Comparison of ENCODE assay signal across 8 mouse cellular contexts in the genomic region with DNA sequence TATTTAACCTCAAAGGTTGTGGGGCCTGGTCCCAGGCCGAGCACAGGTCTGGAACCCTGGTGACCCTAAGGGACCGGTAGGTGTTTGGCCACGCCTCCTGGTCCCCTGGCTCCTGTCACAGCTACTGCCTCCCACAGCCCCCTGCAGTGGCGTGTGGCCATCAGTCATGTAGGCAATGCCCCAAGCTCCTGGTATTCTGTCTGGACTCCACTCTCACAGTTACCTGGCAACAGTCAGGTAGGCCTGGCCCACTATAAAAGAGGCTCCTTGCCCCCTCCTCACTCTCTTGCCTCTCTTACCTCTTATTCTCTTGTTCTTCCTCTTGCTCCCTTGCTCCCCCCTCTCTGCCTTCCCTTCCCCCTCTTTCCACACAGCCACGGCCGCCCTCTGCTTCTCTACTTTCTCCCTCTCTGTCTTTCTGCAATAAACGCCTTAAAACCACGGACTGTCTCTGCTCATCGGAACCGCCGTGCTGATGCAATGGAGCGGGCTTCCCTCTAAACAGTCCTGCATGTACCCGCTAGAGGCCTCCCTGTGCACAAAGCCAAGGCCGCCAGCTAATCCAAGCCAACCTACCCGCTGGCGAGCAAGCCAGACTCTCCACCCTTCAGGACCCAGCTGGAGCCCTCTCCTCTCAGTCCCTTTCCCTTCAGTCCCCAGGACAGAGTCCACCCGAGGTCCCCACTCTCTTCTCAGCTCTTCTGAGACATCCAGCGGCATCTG. TPM values are rescaled to one million over a fixed set of nuclear protein-coding genes. Genes with fewer than 3 reads are reported as not detected.
A peak's percentile ranks its signal among the peaks of the same experiment; 100 is the strongest.
DNase-seq lines count a peak whose midpoint lies in the region; ATAC-seq and TF ChIP-seq lines count a peak whose summit lies in the region.

No protein-coding gene starts in this region.

- intact Hi-C loops in heart, postnatal 14 days (cut with DNase I), result no loop called here

- peak; percentile 93 for ATAC-seq in forebrain, embryonic 16.5 days
- no peak for ATAC-seq in liver, embryonic 14.5 days (ENCODE audit: insufficient read depth)
- peak; percentile 81 for ATAC-seq in neural tube, embryonic 13.5 days (ENCODE audit: low read depth)

- peak; percentile 39 for TF ChIP-seq CTCF in liver, embryonic 14.5 days (IDR thresholded peaks at IDR 0.05; ENCODE audit: low read depth)

- H3K9me3 ChIP-seq in forebrain, embryonic 16.5 days (ENCODE audit: control insufficient read depth, low read length), result no peaks in the 10 kb centered on the region
- H3K9me3 ChIP-seq in liver, embryonic 14.5 days (ENCODE audit: control insufficient read depth, low read length), result no peaks in the 10 kb centered on the region
- no peaks in the 10 kb centered on the region for H3K9me3 ChIP-seq in neural tube, embryonic 13.5 days

- no peaks in the 10 kb centered on the region for H3K4me1 ChIP-seq in forebrain, embryonic 16.5 days (replicated peaks; ENCODE audit: control insufficient read depth, insufficient read depth, low read length)
- no peaks in the 10 kb centered on the region; a peak in 1 of 4 replicates for H3K4me1 ChIP-seq in liver, embryonic 14.5 days (replicated peaks; ENCODE audit: control insufficient read depth in 2 of 2, insufficient read depth in 2 of 2, low read length in 1 of 2)
- H3K4me1 ChIP-seq in neural tube, embryonic 13.5 days (replicated peaks), result peaks cover 32% of the 10 kb centered on the region

- H3K27me3 ChIP-seq in forebrain, embryonic 16.5 days (replicated peaks; ENCODE audit: control insufficient read depth, insufficient read depth, low read length), result no peaks in the 10 kb centered on the region
- no peaks in the 10 kb centered on the region for H3K27me3 ChIP-seq in liver, embryonic 14.5 days (ENCODE audit: control insufficient read depth, insufficient read depth, low read length)
- no peaks in the 10 kb centered on the region for H3K27me3 ChIP-seq in neural tube, embryonic 13.5 days

- TF ChIP-seq EP300 in liver, embryonic 14.5 days (IDR thresholded peaks at IDR 0.05; ENCODE audit: low read depth), result no peak

- DNase-seq in ES-CJ7 (ENCODE audit: low read depth, low spot score), result peak; percentile 47
- peak; percentile 48 for DNase-seq in cerebellum, adult 11-12 months
- DNase-seq in heart, postnatal 14 days, result peak; percentile 71 to 75
- peak; percentile 49 for DNase-seq in layer of hippocampus, adult 11-12 months (ENCODE audit: low spot score)
- no peak for DNase-seq in liver, embryonic 14.5 days (ENCODE audit: low read depth in 3 of 3, low spot score in 3 of 3)
- DNase-seq in urinary bladder, postnatal 4 days (ENCODE audit: low spot score in 2 of 2), result peak; percentile 58 to 66

- 0 out of 2 replicates have a peak overlapping the region, but pooled peaks have one; percentile 10 for H3K9ac ChIP-seq in forebrain, embryonic 16.5 days (replicated peaks; ENCODE audit: low read depth, low read length)
- H3K9ac ChIP-seq in liver, embryonic 14.5 days (replicated peaks), result no peak overlapping the region
- peak overlapping the region; percentile 47; the same call in 1 of the 2 replicates for H3K9ac ChIP-seq in neural tube, embryonic 13.5 days

- H3K27ac ChIP-seq in forebrain, embryonic 16.5 days (ENCODE audit: low read length), result no peak overlapping the region
- no peak overlapping the region for H3K27ac ChIP-seq in liver, embryonic 14.5 days
- peak overlapping the region; percentile 33; the same call in 1 of the 2 replicates for H3K27ac ChIP-seq in neural tube, embryonic 13.5 days (replicated peaks)

- H3K4me2 ChIP-seq in forebrain, embryonic 16.5 days (ENCODE audit: low read length), result peak overlapping the region; percentile 22; the same call in 1 of the 2 replicates
- no peak overlapping the region for H3K4me2 ChIP-seq in liver, embryonic 14.5 days (ENCODE audit: low read depth)
- H3K4me2 ChIP-seq in neural tube, embryonic 13.5 days, result peak overlapping the region; percentile 42

- H3K36me3 ChIP-seq in forebrain, embryonic 16.5 days (ENCODE audit: control insufficient read depth, insufficient read depth), result no peaks in the 10 kb centered on the region
- H3K36me3 ChIP-seq in liver, embryonic 14.5 days (replicated peaks; ENCODE audit: control insufficient read depth, insufficient read depth, low read depth), result no peaks in the 10 kb centered on the region
- no peaks in the 10 kb centered on the region for H3K36me3 ChIP-seq in neural tube, embryonic 13.5 days

- WGBS in forebrain, embryonic 16.5 days, result 35% methylated on average over 18 of the region's 18 CpGs
- 44% methylated on average over 18 of the region's 18 CpGs for WGBS in liver, embryonic 14.5 days (ENCODE audit: insufficient replicate concordance)
- WGBS in neural tube, embryonic 13.5 days, result 35% methylated on average over 18 of the region's 18 CpGs

- no peak overlapping the region for H3K4me3 ChIP-seq in forebrain, embryonic 16.5 days (replicated peaks; ENCODE audit: low read length)
- H3K4me3 ChIP-seq in liver, embryonic 14.5 days (ENCODE audit: insufficient read depth in 1 of 2, low read depth in 2 of 2, low read length in 2 of 2), result no peak overlapping the region
- no peak overlapping the region for H3K4me3 ChIP-seq in neural tube, embryonic 13.5 days

RNA-seq across cellular contexts. Expression of a gene that starts 9.9 kb away (rescaled TPM):
- polyA plus RNA-seq in forebrain, embryonic 16.5 days (2015; fragmentation: Nextera tagmentation; extraction: Ambion mirVana), result 2.2 and 2.8 TPM in 2 replicates
- 10 to 100 TPM; 40.8 to 45.8 TPM for total RNA-seq in heart, postnatal 14 days (2021)
- 1.3 and 2.1 TPM in 2 replicates for polyA plus RNA-seq in liver, embryonic 14.5 days (2012; rRNA removed)
- polyA plus RNA-seq in liver, embryonic 14.5 days (2014; fragmentation: Nextera tagmentation; extraction: Ambion mirVana), result 3.0 and 3.3 TPM in 2 replicates
- polyA plus RNA-seq in neural tube, embryonic 13.5 days (2015; fragmentation: Nextera tagmentation; extraction: Ambion mirVana), result 4.2 and 4.7 TPM in 2 replicates

Comparison
In these comparisons a context has a peak if more than half of its experiments do, and no peak if none do; other contexts are left out.
1. DNase-seq: peak in ES-CJ7 (single experiment), cerebellum, adult 11-12 months (single experiment), heart, postnatal 14 days (2 of 2), layer of hippocampus, adult 11-12 months (single experiment) and urinary bladder, postnatal 4 days (2 of 2); none in liver, embryonic 14.5 days (0 of 3).